Mouse (Mus musculus) gastrocnemius, adult 2 months (tissue): ENCODE results near the gene Pak6. TPM values are rescaled to one million over a fixed set of nuclear protein-coding genes. Genes with fewer than 3 reads are reported as not detected.
A peak's percentile ranks its signal among the peaks of the same experiment; 100 is the strongest.

Source experiments
- DNase-seq: peaks from one replicate; pipeline ENCODE4 v3.0.0; 2022
- H3K27ac ChIP-seq: fragments of 200-600 bp; 2 replicates; pipeline ENCODE4 v1.8.1; 2022; ENCODE audit warnings: mild to moderate bottlenecking
- H3K4me3 ChIP-seq: fragments of 200-600 bp; 2 replicates; pipeline ENCODE4 v1.8.1; 2022; ENCODE audit warnings: mild to moderate bottlenecking, moderate library complexity
- CTCF ChIP-seq: fragments of 200-600 bp; IDR thresholded peaks from 2 replicates; pipeline ENCODE4 v1.8.1; 2022; ENCODE audit warnings: antibody characterized with exemption, mild to moderate bottlenecking, moderate library complexity
- intact Hi-C: fragments of 180-260 bp; cut with DNase I; formaldehyde crosslinking; loops from one replicate; pipeline ENCODE4 v1.15.1; 2025
- total RNA-seq, 2 experiments: library from RNA; stranded (reverse); gene quantifications; 2 replicates each; pipeline ENCODE4 v1.2.3; 2021

Pak6 gene
- total RNA-seq, 2 experiments from 2014 or later: not detected

- DNase-seq: no peak
- TF ChIP-seq CTCF: no peak
- intact Hi-C loops: no loop called here
- H3K4me3 ChIP-seq: no peak overlapping the region
- no peak overlapping the region for H3K27ac ChIP-seq
These were observed 10.8 kb downstream of the Pak6 start for GRCm38 (mm10) chr2:118673686-118674465.

DNA sequence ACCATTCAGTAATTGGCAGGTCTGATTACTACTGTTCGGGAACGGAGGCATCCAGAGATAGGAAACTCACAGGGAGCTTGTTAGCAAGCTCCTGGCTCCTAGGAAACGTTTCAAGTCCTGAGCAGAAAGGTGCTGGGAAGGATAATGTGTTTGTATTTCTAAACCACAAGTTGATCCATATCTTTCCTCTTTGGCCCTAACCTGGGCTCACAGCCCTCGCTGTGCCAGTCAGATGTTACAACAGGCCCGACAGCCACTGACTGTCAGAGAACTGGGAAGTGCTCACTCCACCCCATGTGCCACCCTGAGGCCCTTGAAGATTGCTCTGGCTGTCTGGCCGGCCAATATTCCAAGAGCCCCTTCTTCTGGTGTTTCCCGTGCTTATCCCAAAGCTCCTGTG lies 11.4 kb downstream of the Pak6 start:
- intact Hi-C loops: no loop called here
- Histone ChIP-seq H3K4me3 (no peak overlapping the region), H3K27ac (no peak overlapping the region)
- no peak for TF ChIP-seq CTCF
- no peak for DNase-seq

- intact Hi-C loops: no loop called here
- TF ChIP-seq CTCF: no peak
- peak; percentile 38 for DNase-seq
- Histone ChIP-seq H3K4me3 (peak overlapping the region; percentile 75), H3K27ac (no peak overlapping the region)
These were observed 14.0 kb downstream of the Pak6 start for GRCm38 (mm10) chr2:118676839-118677741.

GRCm38 (mm10) chr2:118677817-118678216 lies 14.7 kb downstream of the Pak6 start:
- Histone ChIP-seq H3K27ac (no peak overlapping the region), H3K4me3 (peak overlapping the region; percentile 75)
- DNase-seq: no peak
- intact Hi-C loops: no loop called here
- no peak for TF ChIP-seq CTCF

- Histone ChIP-seq H3K27ac (no peak overlapping the region), H3K4me3 (no peak overlapping the region)
- intact Hi-C loops: no loop called here
- no peak for DNase-seq
- TF ChIP-seq CTCF: no peak
These were observed 16.5 kb downstream of the Pak6 start for GRCm38 (mm10) chr2:118679577-118679976.

GRCm38 (mm10) chr2:118680926-118681325 lies 17.8 kb downstream of the Pak6 start:
- Histone ChIP-seq H3K4me3 (no peak overlapping the region), H3K27ac (no peak overlapping the region)
- no peak for DNase-seq
- intact Hi-C loops: no loop called here
- no peak for TF ChIP-seq CTCF

DNA sequence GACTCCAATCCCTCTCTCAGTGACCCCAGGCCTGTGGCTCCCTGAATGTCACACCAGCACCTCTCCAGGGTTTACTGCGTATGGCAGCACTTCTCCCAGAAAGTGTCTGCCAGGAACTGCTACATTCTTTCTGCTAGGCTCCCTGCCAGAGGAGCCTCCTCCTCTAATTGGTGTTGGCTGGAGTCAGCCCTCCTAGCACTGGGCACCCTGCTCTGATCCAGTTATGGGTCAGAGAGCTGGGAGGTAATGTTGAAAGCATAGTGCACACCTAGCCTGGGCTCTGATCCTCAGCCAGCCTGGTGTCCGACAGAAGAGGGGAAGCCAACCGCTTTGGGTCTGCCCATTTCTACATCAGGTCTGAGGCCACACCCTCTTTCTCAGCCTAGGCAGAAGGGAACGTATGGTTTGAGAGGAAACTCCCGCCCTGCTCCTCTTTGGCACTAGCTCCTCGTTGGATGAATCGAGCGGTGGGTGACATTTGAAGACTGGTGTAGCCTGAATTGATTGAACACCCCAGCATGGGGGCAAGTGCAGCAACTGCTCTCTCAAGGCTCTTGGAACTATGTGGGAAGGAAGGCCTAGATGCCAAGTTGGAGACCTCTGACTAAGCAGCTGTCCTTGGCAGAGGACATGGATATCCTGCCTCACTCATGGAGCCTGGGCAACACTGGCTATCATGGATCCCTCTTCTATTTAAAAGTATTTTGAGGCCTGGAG lies 19.6 kb downstream of the Pak6 start:
- no peak for DNase-seq
- intact Hi-C loops: no loop called here
- Histone ChIP-seq H3K4me3 (no peak overlapping the region), H3K27ac (peak overlapping the region; percentile 20)
- TF ChIP-seq CTCF: no peak

GRCm38 (mm10) chr2:118685088-118685487 lies 22.0 kb downstream of the Pak6 start:
- TF ChIP-seq CTCF: no peak
- intact Hi-C loops: no loop called here
- Histone ChIP-seq H3K4me3 (no peak overlapping the region), H3K27ac (no peak overlapping the region)
- no peak for DNase-seq

GRCm38 (mm10) chr2:118686693-118687092 lies 23.6 kb downstream of the Pak6 start:
- intact Hi-C loops: no loop called here
- H3K4me3 ChIP-seq: no peak overlapping the region
- no peak for TF ChIP-seq CTCF
- no peak overlapping the region for H3K27ac ChIP-seq
- DNase-seq: no peak

DNA sequence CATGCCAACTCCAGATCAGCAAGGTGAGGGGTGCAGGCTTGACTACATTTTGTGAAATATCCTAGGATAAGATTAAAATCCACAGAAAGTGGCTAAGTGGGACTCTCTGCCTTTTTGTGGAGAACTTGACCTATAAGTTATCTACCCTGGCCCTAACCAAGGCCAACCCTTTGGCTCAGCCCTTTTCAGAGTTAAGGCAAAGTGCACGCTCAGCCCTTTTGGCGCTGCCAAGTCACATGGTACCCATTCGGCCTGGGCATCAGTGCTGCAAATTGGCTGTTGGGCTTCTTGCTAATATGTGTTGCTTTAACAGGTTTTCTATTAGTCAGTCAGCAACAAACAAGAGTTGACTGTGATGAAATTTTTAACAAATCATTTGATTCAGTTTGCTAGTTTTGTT lies 24.7 kb downstream of the Pak6 start:
- intact Hi-C loops: no loop called here
- H3K27ac ChIP-seq: no peak overlapping the region

GRCm38 (mm10) chr2:118689875-118690274 lies 26.8 kb downstream of the Pak6 start:
- no peak overlapping the region for H3K4me3 ChIP-seq
- TF ChIP-seq CTCF: no peak
- intact Hi-C loops: no loop called here
- H3K27ac ChIP-seq: no peak overlapping the region
- no peak for DNase-seq

More for the DNA sequence above, 24.7 kb downstream of the Pak6 start:
- no peak overlapping the region for H3K4me3 ChIP-seq
- DNase-seq: no peak
- no peak for TF ChIP-seq CTCF

DNA sequence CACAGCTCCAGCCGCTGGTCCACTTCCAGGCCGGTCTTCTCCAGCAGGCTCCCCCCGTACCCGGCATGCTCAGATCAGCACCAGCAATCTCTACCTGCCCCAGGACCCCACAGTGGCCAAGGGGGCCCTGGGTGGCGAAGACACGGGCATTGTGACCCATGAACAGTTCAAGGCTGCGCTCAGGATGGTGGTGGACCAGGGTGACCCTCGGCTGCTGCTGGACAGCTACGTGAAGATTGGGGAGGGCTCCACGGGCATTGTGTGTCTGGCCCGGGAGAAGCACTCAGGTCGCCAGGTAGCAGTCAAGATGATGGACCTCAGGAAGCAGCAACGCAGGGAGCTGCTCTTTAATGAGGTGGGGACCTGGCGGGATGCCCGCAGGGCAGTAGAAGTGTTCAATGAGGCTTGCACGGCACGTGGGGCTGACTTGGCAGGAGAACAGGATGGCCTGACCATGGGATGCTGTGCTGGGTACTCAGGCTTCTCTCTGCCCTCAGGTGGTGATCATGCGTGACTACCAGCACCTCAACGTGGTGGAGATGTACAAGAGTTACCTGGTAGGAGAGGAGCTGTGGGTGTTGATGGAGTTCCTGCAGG lies 30.4 kb downstream of the Pak6 start:
- intact Hi-C loops: no loop called here
- no peak for DNase-seq

More for the DNA sequence above, 30.4 kb downstream of the Pak6 start:
- no peak overlapping the region for H3K4me3 ChIP-seq
- H3K27ac ChIP-seq: no peak overlapping the region
- no peak for TF ChIP-seq CTCF
